In the genomic region with DNA sequence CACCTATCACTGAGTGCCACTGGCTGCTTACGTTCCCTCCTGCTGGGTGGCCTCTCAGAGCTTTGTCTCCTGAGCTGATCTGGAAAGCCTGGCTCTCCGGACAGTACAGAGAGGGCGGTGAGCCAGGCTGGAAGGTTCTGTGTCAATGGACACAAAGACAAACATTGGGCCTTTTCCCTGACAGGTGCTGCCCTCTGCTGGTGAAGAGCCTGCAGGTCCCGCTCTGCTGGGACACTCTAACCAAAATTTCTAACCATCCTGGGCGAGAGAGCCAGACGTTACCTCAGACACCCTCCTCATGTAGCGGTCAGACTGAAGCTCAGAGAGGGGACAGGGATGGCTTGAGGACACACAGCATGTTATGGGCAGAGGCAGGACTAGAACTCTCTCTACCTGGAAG, we compare ENCODE assay signal across 9 mouse cellular contexts.
A peak's percentile ranks its signal among the peaks of the same experiment; 100 is the strongest.
DNase-seq lines count a peak whose midpoint lies in the region; ATAC-seq and TF ChIP-seq lines count a peak whose summit lies in the region.
"Had no signal": no experiment of that assay in that cellular context is flagged by ENCODE, and none has a peak within 500 bp of the region (broad histone marks: within the 10 kb centered on the region; RNA-seq: fewer than 3 reads in every experiment).

No protein-coding gene starts in this region.

- 0 out of 2 replicates have a peak, but pooled peaks have one; percentile 5 for ATAC-seq in kidney, embryonic 16.5 days (ENCODE audit: low FRiP score, low TSS enrichment)
- peak; percentile 41; the same call in 1 of the 2 replicates for ATAC-seq in lung, embryonic 14.5 days (ENCODE audit: insufficient read depth)

- peak; percentile 89 for TF ChIP-seq CTCF in lung, embryonic 14.5 days (IDR thresholded peaks at IDR 0.05; ENCODE audit: low read depth)

- WGBS in kidney, embryonic 16.5 days, result 37% methylated on average over 7 of the region's 7 CpGs
- 23% methylated on average over 7 of the region's 7 CpGs for WGBS in lung, embryonic 14.5 days

- no peak overlapping the region for H3K4me2 ChIP-seq in kidney, embryonic 16.5 days (replicated peaks; ENCODE audit: low read depth, low read length)
- H3K4me2 ChIP-seq in lung, embryonic 14.5 days, result no peak overlapping the region
- H3K4me2 ChIP-seq: embryonic facial prominence, embryonic 15.5 days had no signal

- DNase-seq in urinary bladder, adult 18-20 months (ENCODE audit: low spot score in 2 of 2), result peak; percentile 43 to 59
- DNase-seq in urinary bladder, postnatal 10 days (ENCODE audit: low spot score), result no peak
- DNase-seq in cerebellum, postnatal 10 days, result peak; percentile 95 to 97
- DNase-seq in gastrocnemius, adult 18-20 months (ENCODE audit: low spot score), result peak; percentile 75
- peak; percentile 85 for DNase-seq in lung, embryonic 14.5 days
- peak; percentile 64 for DNase-seq in ovary, postnatal 14 days (ENCODE audit: low spot score)
- DNase-seq in urinary bladder, postnatal 36 days (ENCODE audit: low spot score in 2 of 2), result peak; percentile 61 to 62

- no peak overlapping the region for H3K27ac ChIP-seq in kidney, embryonic 16.5 days (ENCODE audit: low read length)
- H3K27ac ChIP-seq in lung, embryonic 14.5 days (ENCODE audit: low read depth), result no peak overlapping the region
- H3K27ac ChIP-seq: embryonic facial prominence, embryonic 15.5 days had no signal

- H3K9ac ChIP-seq in kidney, embryonic 16.5 days (replicated peaks; ENCODE audit: low read length), result no peak overlapping the region
- H3K9ac ChIP-seq in lung, embryonic 14.5 days, result no peak overlapping the region
- H3K9ac ChIP-seq: embryonic facial prominence, embryonic 15.5 days had no signal

- peaks cover 3% of the 10 kb centered on the region for H3K4me1 ChIP-seq in kidney, embryonic 16.5 days (ENCODE audit: insufficient read depth, low read length)
- H3K4me1 ChIP-seq in lung, embryonic 14.5 days (ENCODE audit: insufficient read depth), result no peaks in the 10 kb centered on the region

- no peaks in the 10 kb centered on the region for H3K9me3 ChIP-seq in kidney, embryonic 16.5 days (ENCODE audit: low read length)
- no peaks in the 10 kb centered on the region for H3K9me3 ChIP-seq in lung, embryonic 14.5 days (ENCODE audit: low read depth, low read length)
- H3K9me3 ChIP-seq: embryonic facial prominence, embryonic 15.5 days had no signal

- peaks cover 43% of the 10 kb centered on the region for H3K36me3 ChIP-seq in kidney, embryonic 16.5 days (ENCODE audit: insufficient read depth, low read length)
- H3K36me3 ChIP-seq in lung, embryonic 14.5 days (ENCODE audit: insufficient read depth), result peaks cover 54% of the 10 kb centered on the region

- no peak overlapping the region for H3K4me3 ChIP-seq in kidney, embryonic 16.5 days (ENCODE audit: low read length)
- H3K4me3 ChIP-seq in lung, embryonic 14.5 days (ENCODE audit: low read depth, low read length), result no peak overlapping the region
- H3K4me3 ChIP-seq: embryonic facial prominence, embryonic 15.5 days had no signal

- no peaks in the 10 kb centered on the region for H3K27me3 ChIP-seq in kidney, embryonic 16.5 days (ENCODE audit: insufficient read depth, low read length)
- no peaks in the 10 kb centered on the region for H3K27me3 ChIP-seq in lung, embryonic 14.5 days (ENCODE audit: insufficient read depth, low read length)
- H3K27me3 ChIP-seq: embryonic facial prominence, embryonic 15.5 days had no signal
